Mouse (Mus musculus): ENCODE results near the gene Olfr635. TPM values are rescaled to one million over a fixed set of nuclear protein-coding genes. Genes with fewer than 3 reads are reported as not detected.

The Olfr635 gene
- polyA plus RNA-seq, 1 experiment from 2014 or later: not detected

DNA sequence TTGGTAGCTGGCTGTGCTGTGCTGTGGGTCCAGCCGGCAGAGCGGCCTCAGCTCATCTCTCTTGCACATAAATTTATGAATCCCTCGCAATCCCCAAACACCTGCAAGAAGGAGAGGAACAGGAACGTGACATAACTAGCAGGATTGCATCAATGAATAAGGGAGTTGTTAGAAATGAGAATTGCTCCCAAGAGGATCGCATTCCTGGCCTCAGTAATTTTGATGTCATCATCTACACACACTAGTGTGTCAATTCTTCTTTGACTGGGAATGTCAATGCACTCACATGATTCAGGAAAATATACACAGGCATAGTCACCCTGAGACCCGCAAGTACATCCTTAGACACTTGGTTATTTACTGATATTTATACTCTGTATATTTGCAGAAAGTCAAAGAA, 54.5 kb downstream of the Olfr635 start, which contains the start of gene Olfr640:
Gene Olfr640 (minus strand): TSS at position 101 of the 400 bp plus-strand sequence.
- ATAC-seq (no peak), DNase-seq (ENCODE audit: low read depth, low spot score) (no peak)
- ChIA-PET CTCF (interaction anchor here (2.2 kb wide), 1 partner anchor 11 kb away, joined by 5 read pairs; no protein-coding TSS in a partner anchor), POLR2A (no interaction called here)
- in situ Hi-C loops (cut with MboI; ENCODE audit: low pct_unique_long_range_greater_than_20kb): no loop called here
- TF ChIP-seq CTCF (IDR thresholded peaks at IDR 0.05): no peak
- H3K27me3 ChIP-seq: no peaks in the 10 kb centered on the region

- DNase-seq (ENCODE audit: low read depth, low spot score) (no peak), ATAC-seq (no peak)
- H3K27me3 ChIP-seq: no peaks in the 10 kb centered on the region
- in situ Hi-C loops (cut with MboI; ENCODE audit: low pct_unique_long_range_greater_than_20kb): no loop called here
- CTCF ChIA-PET: interaction anchor here (2.2 kb wide), 1 partner anchor 9 kb away, joined by 5 read pairs; no protein-coding TSS in a partner anchor
- POLR2A ChIA-PET: no interaction called here
- no peak for TF ChIP-seq CTCF (IDR thresholded peaks at IDR 0.05)
These were observed 56.0 kb downstream of the Olfr635 start for GRCm38 (mm10) chr7:104026978-104027377.

- no peak for ATAC-seq
- no peaks in the 10 kb centered on the region for H3K27me3 ChIP-seq
- in situ Hi-C loops (cut with MboI; ENCODE audit: low pct_unique_long_range_greater_than_20kb): no loop called here
- no peak for TF ChIP-seq CTCF (IDR thresholded peaks at IDR 0.05)
- POLR2A ChIA-PET: no interaction called here
- CTCF ChIA-PET: interaction anchor here (1.2 kb wide), 1 partner anchor 13 kb away, joined by 3 read pairs; no protein-coding TSS in a partner anchor
- no peak for DNase-seq (ENCODE audit: low read depth, low spot score)
These were observed 64.2 kb downstream of the Olfr635 start, which contains the start of gene Olfr641 for GRCm38 (mm10) chr7:104035145-104035544. Gene Olfr641, plus strand, starts transcription at chr7:104035445.

Other genes with a start within 250 kb of the Olfr635 start
- gene Olfr628, start 240.8 kb upstream of the Olfr635 start, polyA plus RNA-seq (2021): not detected
- not detected for gene Olfr629, start 226.2 kb upstream of the Olfr635 start, polyA plus RNA-seq (2021)
- gene Olfr630, start 213.8 kb upstream of the Olfr635 start, polyA plus RNA-seq (2021): not detected
- not detected for gene Olfr69, start 199.6 kb upstream of the Olfr635 start, polyA plus RNA-seq (2021)
- gene Olfr68, start 191.5 kb upstream of the Olfr635 start, polyA plus RNA-seq (2021): not detected
- not detected for gene Olfr67, start 179.3 kb upstream of the Olfr635 start, polyA plus RNA-seq (2021)
- gene Hbb-bt, start 157.2 kb upstream of the Olfr635 start, polyA plus RNA-seq (2021): not detected
- not detected for gene Hbb-bs, start 143.1 kb upstream of the Olfr635 start, polyA plus RNA-seq (2021)
- not detected for gene Hbb-bh2, start 130.6 kb upstream of the Olfr635 start, polyA plus RNA-seq (2021)
- not detected for gene Hbb-bh1, start 128.0 kb upstream of the Olfr635 start, polyA plus RNA-seq (2021)
- not detected for gene Hbb-y, start 117.9 kb upstream of the Olfr635 start, polyA plus RNA-seq (2021)
- gene Olfr66, start 84.9 kb upstream of the Olfr635 start, polyA plus RNA-seq (2021): not detected
- gene Olfr64, start 76.7 kb upstream of the Olfr635 start, polyA plus RNA-seq (2021): not detected
- not detected for gene Olfr65, start 67.7 kb upstream of the Olfr635 start, polyA plus RNA-seq (2021)
- gene Olfr631, start 42.3 kb upstream of the Olfr635 start, polyA plus RNA-seq (2021): not detected
- not detected for gene Olfr632, start 36.8 kb upstream of the Olfr635 start, polyA plus RNA-seq (2021)
- not detected for gene Olfr633, start 26.7 kb upstream of the Olfr635 start, polyA plus RNA-seq (2021)
- not detected for gene Olfr638, start 27.6 kb downstream of the Olfr635 start, polyA plus RNA-seq (2021)
- gene Olfr639, start 46.2 kb downstream of the Olfr635 start, polyA plus RNA-seq (2021): 0.03 TPM
- not detected for gene Olfr640, start 54.4 kb downstream of the Olfr635 start, polyA plus RNA-seq (2021)
- not detected for gene Olfr641, start 64.3 kb downstream of the Olfr635 start, polyA plus RNA-seq (2021)
- not detected for gene Olfr642, start 81.5 kb downstream of the Olfr635 start, polyA plus RNA-seq (2021)
- not detected for gene 4930516K23Rik, start 90.3 kb downstream of the Olfr635 start, polyA plus RNA-seq (2021)
- not detected for gene Olfr644, start 100.7 kb downstream of the Olfr635 start, polyA plus RNA-seq (2021)
- not detected for gene Olfr645, start 114.3 kb downstream of the Olfr635 start, polyA plus RNA-seq (2021)
- gene Olfr646, start 133.7 kb downstream of the Olfr635 start, polyA plus RNA-seq (2021): 0.04 TPM
- gene Ubqln5, start 158.7 kb downstream of the Olfr635 start, polyA plus RNA-seq (2021): not detected
- not detected for gene Olfr643, start 166.3 kb downstream of the Olfr635 start, polyA plus RNA-seq (2021)
- gene Ubqln3, start 172.1 kb downstream of the Olfr635 start, polyA plus RNA-seq (2021): not detected
- gene Ubqlnl, start 179.4 kb downstream of the Olfr635 start, polyA plus RNA-seq (2021): not detected
- gene Olfm5, start 193.7 kb downstream of the Olfr635 start, polyA plus RNA-seq (2021): not detected
- 0.03 TPM for gene Olfr648, start 212.2 kb downstream of the Olfr635 start, polyA plus RNA-seq (2021)
- gene Olfr649, start 224.8 kb downstream of the Olfr635 start, polyA plus RNA-seq (2021): not detected
- gene Trim6, start 247.6 kb downstream of the Olfr635 start, polyA plus RNA-seq (2021): 0.08 TPM